Mouse (Mus musculus) heart, embryonic 16.5 days (tissue): ENCODE measurements around the gene Racgap1. TPM values are rescaled to one million over a fixed set of nuclear protein-coding genes. Genes with fewer than 3 reads are reported as not detected.
A peak's percentile ranks its signal among the peaks of the same experiment; 100 is the strongest.

ENCODE experiments used
- ATAC-seq: fragments of 200-750 bp; cut with Nextera tagmentation; replicated peaks from 2 replicates; pipeline ENCODE4 v1.8.0; 2017; ENCODE audit warnings: moderate number of reproducible peaks; ENCODE audit not compliant: insufficient read depth, low FRiP score; ENCODE audit errors: extremely low read depth
- H3K27ac ChIP-seq: fragments of 300-500 bp; sonication (generic); 2 replicates; pipeline ENCODE4 v1.5.1; 2014; ENCODE audit warnings: mild to moderate bottlenecking, low read length, control low read depth, moderate library complexity
- H3K27me3 ChIP-seq: fragments of 300-500 bp; sonication (generic); 2 replicates; pipeline ENCODE4 v1.6.1; 2014; ENCODE audit warnings: low read length, mixed read lengths; ENCODE audit not compliant: control insufficient read depth, insufficient read depth
- H3K36me3 ChIP-seq: fragments of 300-500 bp; sonication (generic); 2 replicates; pipeline ENCODE4 v1.6.1; 2014; ENCODE audit not compliant: control insufficient read depth, insufficient read depth
- H3K4me1 ChIP-seq: fragments of 300-500 bp; sonication (generic); 2 replicates; pipeline ENCODE4 v1.6.1; 2014; ENCODE audit warnings: low read length, mixed read lengths; ENCODE audit not compliant: control insufficient read depth, insufficient read depth
- H3K4me2 ChIP-seq: fragments of 300-500 bp; sonication (generic); 2 replicates; pipeline ENCODE4 v1.6.1; 2014; ENCODE audit warnings: low read depth, mild to moderate bottlenecking, control low read depth, low read length
- H3K4me3 ChIP-seq: fragments of 300-500 bp; sonication (generic); 2 replicates; pipeline ENCODE4 v1.5.1; 2014; ENCODE audit warnings: mild to moderate bottlenecking, control low read depth, low read length
- H3K9ac ChIP-seq: fragments of 300-500 bp; sonication (generic); 2 replicates; pipeline ENCODE4 v1.6.1; 2014; ENCODE audit warnings: low read length, control low read depth
- H3K9me3 ChIP-seq: fragments of 300-500 bp; sonication (generic); replicated peaks from 2 replicates; pipeline ENCODE4 v1.6.1; 2016; ENCODE audit warnings: low read length; ENCODE audit not compliant: control insufficient read depth
- WGBS: fragments of 180-500 bp; shearing (Covaris S2); extraction: QIAGEN DNeasy Blood & Tissue Kit; methylation state at CpG from one replicate; pipeline ENCODE4 v1.1.7; 2014; 5-methylcytosine and 5-hydroxymethylcytosine counted together
- polyA plus RNA-seq: library from polyadenylated mRNA; unstranded; fragments of >200 nt; fragmentation: Nextera tagmentation; extraction: Ambion mirVana; gene quantifications from 2 replicates; pipeline ENCODE4 v1.2.1, GENCODE M21; 2015

Gene Racgap1
- polyA plus RNA-seq, 1 experiment from 2014 or later, result 134 TPM

- H3K27me3 ChIP-seq, result peaks cover 13% of the 10 kb centered on the region
- no peak overlapping the region for H3K9ac ChIP-seq
- WGBS, result 33% methylated on average over 9 of the region's 9 CpGs
- H3K36me3 ChIP-seq, result no peaks in the 10 kb centered on the region
- H3K4me2 ChIP-seq, result peak overlapping the region; percentile 48
- no peaks in the 10 kb centered on the region for H3K9me3 ChIP-seq
- H3K4me1 ChIP-seq, result peaks cover 11% of the 10 kb centered on the region
- no peak for ATAC-seq
- H3K27ac ChIP-seq, result peak overlapping the region; percentile 35; the same call in 1 of the 2 replicates
- no peak overlapping the region for H3K4me3 ChIP-seq
Measured at GRCm38 (mm10) chr15:99615246-99615645, 36.2 kb downstream of the Racgap1 start.

GRCm38 (mm10) chr15:99614753-99615152, 36.7 kb downstream of the Racgap1 start:
- Histone ChIP-seq H3K9me3 (no peaks in the 10 kb centered on the region), H3K9ac (no peak overlapping the region; the same call in 1 of the 2 replicates), H3K27ac (no peak overlapping the region), H3K4me3 (0 out of 2 replicates have a peak overlapping the region, but pooled peaks have one; percentile 8), H3K27me3 (peaks cover 13% of the 10 kb centered on the region), H3K36me3 (no peaks in the 10 kb centered on the region), H3K4me2 (peak overlapping the region; percentile 48), H3K4me1 (peaks cover 11% of the 10 kb centered on the region)
- ATAC-seq, result peak; percentile 75
- 1% methylated on average over 12 of the region's 12 CpGs for WGBS

GRCm38 (mm10) chr15:99614273-99614672, 37.2 kb downstream of the Racgap1 start:
- no peak overlapping the region for H3K27ac ChIP-seq
- no peaks in the 10 kb centered on the region for H3K9me3 ChIP-seq
- H3K4me2 ChIP-seq, result peak overlapping the region; percentile 48
- no peaks in the 10 kb centered on the region for H3K36me3 ChIP-seq
- peaks cover 11% of the 10 kb centered on the region for H3K4me1 ChIP-seq
- peaks cover 13% of the 10 kb centered on the region for H3K27me3 ChIP-seq
- ATAC-seq, result 0 out of 2 replicates have a peak, but pooled peaks have one; percentile 12
- H3K9ac ChIP-seq, result no peak overlapping the region
- H3K4me3 ChIP-seq, result no peak overlapping the region
- 44% methylated on average over 13 of the region's 13 CpGs for WGBS

DNA sequence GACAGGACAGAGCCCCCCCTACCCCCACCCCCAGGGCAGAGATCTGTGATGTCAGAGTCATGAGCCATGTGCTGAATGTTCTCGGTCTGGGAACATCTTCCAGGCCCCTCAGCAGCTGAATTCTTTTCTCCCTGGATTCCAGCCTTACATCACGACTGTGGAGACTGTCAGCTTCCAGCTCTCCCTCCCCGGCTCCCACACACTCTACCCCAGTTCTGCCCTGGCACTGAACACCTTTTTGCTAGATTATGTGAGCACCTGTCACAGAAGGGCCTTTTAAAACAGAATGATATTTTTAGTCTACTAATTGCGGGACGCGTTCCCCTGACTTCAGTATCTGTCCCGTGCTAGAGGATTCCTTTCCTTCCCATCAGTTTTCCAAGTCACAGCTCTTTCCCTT, 39.9 kb downstream of the Racgap1 start:
- no peak overlapping the region for H3K4me2 ChIP-seq
- H3K4me3 ChIP-seq, result no peak overlapping the region
- no peaks in the 10 kb centered on the region for H3K36me3 ChIP-seq
- WGBS, result 39% methylated on average over 7 of the region's 7 CpGs
- H3K4me1 ChIP-seq, result peaks cover 11% of the 10 kb centered on the region
- no peaks in the 10 kb centered on the region for H3K9me3 ChIP-seq
- no peak for ATAC-seq
- H3K9ac ChIP-seq, result no peak overlapping the region
- peaks cover 13% of the 10 kb centered on the region for H3K27me3 ChIP-seq
- no peak overlapping the region for H3K27ac ChIP-seq

- no peak for ATAC-seq
- Histone ChIP-seq H3K27me3 (peaks cover 9% of the 10 kb centered on the region), H3K27ac (no peak overlapping the region), H3K36me3 (no peaks in the 10 kb centered on the region), H3K9ac (no peak overlapping the region), H3K4me3 (no peak overlapping the region), H3K4me1 (no peaks in the 10 kb centered on the region), H3K4me2 (no peak overlapping the region), H3K9me3 (no peaks in the 10 kb centered on the region)
- WGBS, result 69% methylated on average over 13 of the region's 13 CpGs
Measured at GRCm38 (mm10) chr15:99608382-99609125, 42.9 kb downstream of the Racgap1 start.

DNA sequence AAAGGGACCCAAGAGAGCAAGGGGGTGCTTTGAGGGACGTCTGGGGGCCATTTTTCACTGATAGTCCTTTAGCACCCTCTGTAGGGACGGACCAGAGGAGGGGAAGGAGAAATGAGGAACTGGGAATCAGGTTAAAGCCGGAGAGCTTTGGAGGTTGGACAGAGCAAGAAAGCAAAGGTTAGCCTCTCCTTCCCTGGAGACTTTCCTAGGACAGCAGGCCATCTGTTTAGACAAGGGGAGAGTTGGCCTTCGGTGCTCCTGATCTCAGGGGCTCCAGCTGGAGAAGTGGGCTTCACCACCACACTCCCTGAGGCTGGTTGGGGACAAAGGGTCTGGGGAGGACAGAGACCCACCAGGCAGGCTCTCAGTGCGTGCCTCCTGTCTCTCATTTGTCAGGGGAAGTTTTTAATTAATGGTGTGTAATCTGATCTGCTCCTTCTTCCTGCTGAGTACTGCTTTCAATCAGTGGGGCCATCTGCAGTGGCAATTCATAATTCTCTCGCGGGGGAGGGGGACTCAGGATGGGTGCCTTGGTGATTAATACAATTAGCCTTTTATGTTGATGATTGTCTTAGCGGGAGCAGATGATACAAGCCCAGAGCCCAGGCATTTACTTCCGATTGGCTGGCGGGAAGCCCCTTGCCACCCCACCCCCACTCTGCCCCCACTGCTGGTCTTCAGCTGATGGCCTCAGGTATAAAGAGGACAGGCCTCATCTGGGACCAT, 43.9 kb downstream of the Racgap1 start:
- Histone ChIP-seq H3K9ac (no peak overlapping the region), H3K4me1 (0 out of 2 replicates have a peak, but pooled peaks cover 2% of the 10 kb centered on the region), H3K4me2 (no peak overlapping the region), H3K27me3 (0 out of 2 replicates have a peak, but pooled peaks cover 5% of the 10 kb centered on the region), H3K36me3 (no peaks in the 10 kb centered on the region), H3K27ac (no peak overlapping the region), H3K9me3 (no peaks in the 10 kb centered on the region), H3K4me3 (no peak overlapping the region)
- no peak for ATAC-seq
- 28% methylated on average over 10 of the region's 10 CpGs for WGBS

DNA sequence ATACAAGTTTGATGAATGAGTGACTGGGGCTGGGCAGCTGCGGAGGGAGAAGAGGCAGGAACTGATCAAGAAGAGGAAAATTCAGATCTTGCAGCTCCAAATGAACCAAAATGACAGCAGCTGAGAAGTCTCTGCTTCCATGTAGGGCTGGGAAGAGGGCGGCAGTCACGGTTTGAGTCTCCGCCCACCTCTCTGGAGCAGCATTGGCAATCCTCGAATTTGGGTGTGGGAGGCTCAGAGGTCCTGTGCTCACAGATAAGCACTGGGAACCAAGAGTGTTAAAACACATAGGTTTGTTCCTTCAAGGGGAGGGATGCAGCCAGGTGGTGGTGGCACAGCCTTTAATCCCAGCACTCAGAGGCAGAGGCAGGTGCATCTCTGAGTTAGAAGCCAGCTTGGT, 44.9 kb downstream of the Racgap1 start:
- 0 out of 2 replicates have a peak, but pooled peaks cover 2% of the 10 kb centered on the region for H3K4me1 ChIP-seq
- ATAC-seq, result no peak

GRCm38 (mm10) chr15:99605595-99605994, 45.9 kb downstream of the Racgap1 start:
- Histone ChIP-seq H3K4me1 (0 out of 2 replicates have a peak, but pooled peaks cover 2% of the 10 kb centered on the region), H3K36me3 (no peaks in the 10 kb centered on the region), H3K9me3 (no peaks in the 10 kb centered on the region), H3K4me2 (no peak overlapping the region), H3K27me3 (peaks cover 9% of the 10 kb centered on the region), H3K4me3 (no peak overlapping the region), H3K9ac (no peak overlapping the region), H3K27ac (no peak overlapping the region)
- ATAC-seq, result no peak
- WGBS, result 73% methylated on average over 3 of the region's 3 CpGs

More for the DNA sequence above, 44.9 kb downstream of the Racgap1 start:
- Histone ChIP-seq H3K9me3 (no peaks in the 10 kb centered on the region), H3K27me3 (0 out of 2 replicates have a peak, but pooled peaks cover 5% of the 10 kb centered on the region), H3K27ac (no peak overlapping the region), H3K4me3 (no peak overlapping the region), H3K4me2 (no peak overlapping the region), H3K9ac (no peak overlapping the region), H3K36me3 (no peaks in the 10 kb centered on the region)
- 29% methylated on average over 5 of the region's 5 CpGs for WGBS

GRCm38 (mm10) chr15:99603216-99603615, 48.2 kb downstream of the Racgap1 start:
- H3K4me2 ChIP-seq, result no peak overlapping the region
- WGBS, result 71% methylated on average over 7 of the region's 7 CpGs
- no peak for ATAC-seq
- H3K9me3 ChIP-seq, result no peaks in the 10 kb centered on the region
- no peaks in the 10 kb centered on the region for H3K36me3 ChIP-seq
- H3K27me3 ChIP-seq, result peaks cover 20% of the 10 kb centered on the region
- 0 out of 2 replicates have a peak, but pooled peaks cover 2% of the 10 kb centered on the region for H3K4me1 ChIP-seq
- H3K4me3 ChIP-seq, result no peak overlapping the region
- no peak overlapping the region for H3K9ac ChIP-seq
- H3K27ac ChIP-seq, result no peak overlapping the region
